Mouse (Mus musculus): ENCODE measurements around the gene Eya4.

The Eya4 gene

DNA sequence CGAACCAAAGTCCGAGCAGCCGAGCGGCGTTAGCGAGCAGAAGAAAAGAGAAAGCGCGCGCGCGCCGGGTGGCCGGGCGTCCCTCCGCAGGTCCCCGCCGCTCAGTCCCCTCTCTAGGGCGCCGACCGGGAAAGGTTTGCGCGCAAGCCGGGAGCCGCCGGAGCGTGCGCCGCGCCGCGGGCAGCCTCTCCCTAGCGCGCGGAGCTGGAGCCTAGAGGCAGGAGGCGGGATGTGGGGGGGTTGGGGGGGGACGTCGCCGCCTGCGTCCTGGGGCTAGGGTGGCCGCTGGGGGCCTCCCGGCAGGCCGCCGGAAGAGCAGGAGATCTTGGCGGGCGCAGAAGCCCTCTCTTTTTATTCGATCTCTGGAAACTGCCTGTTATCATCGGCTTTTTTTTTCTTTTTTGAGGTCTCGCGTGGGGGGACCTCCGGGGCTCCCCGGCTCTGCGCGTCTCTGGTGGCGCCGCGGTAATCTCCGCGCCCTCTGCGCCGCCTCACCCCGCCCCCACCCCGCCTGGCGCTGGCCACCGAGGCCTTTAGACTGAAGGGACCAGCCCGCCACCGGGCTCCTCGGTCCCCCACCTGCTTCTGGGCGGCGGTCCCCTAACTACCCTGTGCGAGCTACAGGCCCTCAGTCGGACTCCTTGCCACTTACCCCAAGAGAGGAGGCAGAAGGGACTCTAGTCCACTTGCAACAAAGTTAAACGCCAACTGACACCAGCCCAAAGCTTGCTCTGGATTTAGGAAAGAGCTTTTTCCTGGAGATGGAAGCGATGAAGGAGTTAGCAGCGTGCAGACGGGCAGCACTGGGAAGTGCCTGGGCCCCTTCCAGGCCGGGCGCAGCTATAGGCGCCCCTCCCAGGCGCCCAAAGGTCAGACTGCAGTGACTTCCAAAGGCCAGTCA, at the start of gene Eya4:
TSS of gene Eya4 (minus strand) at position 776 of the 901 bp plus-strand sequence.
- no peak for DNase-seq (ENCODE audit: low read depth, low spot score)

- no peak for DNase-seq (ENCODE audit: low read depth, low spot score)
Observed at GRCm38 (mm10) chr10:23395399-23395798, 44.8 kb upstream of the Eya4 start.

- DNase-seq (ENCODE audit: low read depth, low spot score), result no peak
Observed at GRCm38 (mm10) chr10:23394556-23395245, 44.1 kb upstream of the Eya4 start.

DNA sequence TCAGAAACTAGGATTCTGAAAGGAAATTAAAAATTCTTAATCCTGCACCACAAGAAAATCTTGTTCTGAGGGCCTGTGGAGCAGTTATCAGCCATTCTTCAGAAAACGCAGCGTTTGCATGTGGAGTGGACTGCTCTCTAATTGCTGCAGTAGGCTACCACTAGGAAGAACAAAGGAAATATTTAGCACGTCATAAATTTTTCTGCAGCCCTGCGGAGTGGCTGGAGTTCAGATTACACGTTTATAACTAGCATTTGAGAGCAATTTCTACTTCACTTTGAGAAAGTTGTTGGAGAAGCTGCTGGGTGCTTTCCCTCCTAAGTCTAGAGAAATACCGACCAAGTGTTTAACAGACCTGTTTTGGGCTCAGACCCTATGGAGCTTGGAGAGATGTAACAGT, 43.6 kb upstream of the Eya4 start:
- no peak for DNase-seq (ENCODE audit: low read depth, low spot score)

GRCm38 (mm10) chr10:23363866-23364265, 13.3 kb upstream of the Eya4 start:
- no peak for DNase-seq (ENCODE audit: low read depth, low spot score)

- DNase-seq (ENCODE audit: low read depth, low spot score), result no peak
Observed at GRCm38 (mm10) chr10:23349392-23350010, 1.1 kb downstream of the Eya4 start.

- no peak for DNase-seq (ENCODE audit: low read depth, low spot score)
Observed at GRCm38 (mm10) chr10:23348893-23349391, 1.6 kb downstream of the Eya4 start.

DNA sequence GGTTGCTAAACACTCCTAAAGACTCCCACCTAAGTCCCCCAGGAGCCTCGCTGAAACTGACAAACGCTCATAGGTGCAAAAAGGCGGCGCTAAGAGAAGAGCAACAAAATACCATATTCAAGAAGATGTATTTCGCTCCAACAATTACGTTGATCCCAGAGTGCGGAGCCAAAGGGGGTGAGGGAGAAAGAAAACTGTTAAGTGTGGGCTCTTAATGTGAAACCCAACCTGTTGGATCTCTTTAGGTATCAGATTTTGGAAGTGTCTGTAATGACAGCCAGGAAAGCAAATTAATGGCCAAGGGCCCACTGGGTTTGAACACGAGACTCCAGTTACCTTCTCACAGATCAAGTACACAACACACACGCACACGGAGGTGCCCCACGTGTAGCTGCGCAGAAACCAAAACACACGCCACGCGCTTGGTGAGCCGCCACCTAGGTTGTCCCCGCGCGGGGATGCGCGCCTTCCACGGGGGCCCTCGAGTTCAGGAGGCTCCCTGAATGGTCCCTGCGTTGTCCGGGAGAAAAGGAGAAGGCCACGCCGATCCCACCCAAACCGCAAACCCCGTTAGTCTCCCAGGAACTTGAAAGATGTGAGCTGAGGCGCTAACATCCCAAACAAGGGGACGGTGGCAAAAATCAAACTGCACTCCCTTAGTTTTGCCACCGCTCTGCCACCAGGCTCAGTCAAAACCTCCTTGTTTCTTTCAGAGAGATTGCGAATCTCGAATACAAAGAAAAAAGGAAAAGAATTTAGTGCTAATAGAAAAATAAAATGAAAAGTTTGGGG, 2.3 kb downstream of the Eya4 start:
- DNase-seq (ENCODE audit: low read depth, low spot score), result no peak

DNA sequence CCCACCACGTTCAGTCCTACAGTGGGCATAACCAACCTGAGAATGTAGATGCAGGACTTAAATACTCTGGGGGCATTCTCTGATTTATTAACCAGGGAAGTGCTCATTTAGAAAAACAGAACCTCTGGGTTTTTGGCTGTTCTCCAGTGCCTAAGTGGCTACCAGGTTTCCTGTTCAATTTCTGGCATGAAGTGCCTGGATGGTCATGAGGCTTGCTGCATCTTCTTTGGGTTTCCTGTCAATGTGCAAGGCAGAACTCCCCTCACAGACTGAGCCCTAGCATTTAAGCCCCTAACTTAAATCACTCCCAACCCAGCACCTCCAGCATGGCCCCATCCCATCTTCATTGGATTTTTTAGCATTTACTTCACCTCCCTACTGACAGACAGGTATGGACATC, 13.3 kb downstream of the Eya4 start:
- DNase-seq (ENCODE audit: low read depth, low spot score), result no peak

DNA sequence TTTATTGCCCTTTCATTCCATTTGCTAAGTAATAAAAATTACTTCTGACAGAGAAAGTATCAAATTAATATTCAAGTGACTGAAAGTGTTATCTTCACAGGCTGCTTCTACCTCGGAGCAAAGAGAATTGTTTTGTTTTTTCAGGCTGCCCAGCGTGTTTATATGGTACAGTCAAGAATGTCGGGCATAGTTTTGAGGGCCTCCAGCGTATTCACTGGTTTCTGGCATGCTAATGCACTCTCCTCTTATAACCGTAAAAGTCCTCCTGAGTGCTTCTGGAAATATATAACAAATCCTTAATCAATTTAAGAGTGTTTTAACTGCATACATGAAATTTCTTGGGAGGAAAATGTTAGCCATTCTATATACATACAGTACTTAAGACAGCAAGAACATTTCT, 17.8 kb downstream of the Eya4 start:
- DNase-seq (ENCODE audit: low read depth, low spot score), result no peak

DNA sequence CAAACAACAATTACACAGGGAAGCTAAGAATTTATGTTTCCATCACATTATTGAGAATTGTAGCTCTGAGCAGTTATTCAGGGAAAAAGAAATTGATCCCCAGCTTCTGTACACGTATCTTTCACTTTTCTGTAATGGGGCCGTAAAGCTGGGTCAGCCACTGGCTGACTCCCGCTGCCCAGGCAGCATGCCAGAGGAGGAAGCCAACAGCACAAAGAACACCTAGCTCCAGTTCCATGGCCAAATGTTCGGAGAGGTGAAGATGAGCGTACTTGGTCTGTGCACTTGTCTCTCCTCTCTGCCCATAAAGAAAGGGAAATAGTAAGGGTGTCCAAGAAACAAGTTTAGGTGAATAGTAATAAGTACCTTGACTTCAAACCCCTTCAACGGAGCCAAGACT, 22.9 kb downstream of the Eya4 start:
- DNase-seq (ENCODE audit: low read depth, low spot score), result no peak

- no peak for DNase-seq (ENCODE audit: low read depth, low spot score)
Observed at GRCm38 (mm10) chr10:23322275-23322674, 28.3 kb downstream of the Eya4 start.

DNA sequence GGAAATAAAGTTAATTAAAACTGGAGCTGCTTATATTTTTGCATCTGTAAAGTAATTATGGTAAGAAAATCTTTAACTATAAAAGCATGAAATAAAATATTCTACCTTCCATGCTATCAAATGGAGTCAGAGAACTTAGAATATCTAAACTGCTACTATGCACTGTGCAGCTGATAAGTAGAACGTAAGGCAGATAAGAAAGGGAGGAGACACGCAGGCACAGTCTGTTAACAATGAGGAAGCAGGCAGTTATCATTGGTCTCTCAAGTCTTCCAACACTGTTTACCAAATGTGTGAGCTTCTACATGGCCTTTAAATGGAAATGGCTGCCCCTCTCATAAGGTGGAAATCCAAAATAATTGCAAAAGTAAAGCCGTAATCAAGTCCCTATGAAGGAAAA, 55.0 kb downstream of the Eya4 start:
- DNase-seq (ENCODE audit: low read depth, low spot score), result no peak

- no peak for DNase-seq (ENCODE audit: low read depth, low spot score)
Observed at GRCm38 (mm10) chr10:23292495-23292894, 58.1 kb downstream of the Eya4 start.

DNA sequence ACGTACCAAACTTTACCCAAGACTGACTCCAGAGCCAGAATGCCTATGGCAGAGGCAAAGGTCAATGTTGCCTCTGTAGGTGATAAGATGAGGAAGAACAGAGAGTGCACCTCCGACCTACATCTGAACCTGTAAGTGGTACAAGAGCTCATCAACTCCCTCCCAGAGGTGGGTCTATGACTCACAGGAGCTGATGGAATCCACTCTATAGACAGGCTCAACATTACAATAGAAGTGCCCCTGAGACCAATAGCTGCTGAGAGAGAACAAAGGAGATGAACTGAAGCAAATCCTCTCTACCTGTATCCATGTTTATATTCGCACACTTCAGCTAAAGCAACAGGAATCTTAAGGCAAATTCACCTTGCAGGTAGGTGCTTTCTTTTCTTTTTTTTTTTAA, 73.2 kb downstream of the Eya4 start:
- DNase-seq (ENCODE audit: low read depth, low spot score), result no peak

DNA sequence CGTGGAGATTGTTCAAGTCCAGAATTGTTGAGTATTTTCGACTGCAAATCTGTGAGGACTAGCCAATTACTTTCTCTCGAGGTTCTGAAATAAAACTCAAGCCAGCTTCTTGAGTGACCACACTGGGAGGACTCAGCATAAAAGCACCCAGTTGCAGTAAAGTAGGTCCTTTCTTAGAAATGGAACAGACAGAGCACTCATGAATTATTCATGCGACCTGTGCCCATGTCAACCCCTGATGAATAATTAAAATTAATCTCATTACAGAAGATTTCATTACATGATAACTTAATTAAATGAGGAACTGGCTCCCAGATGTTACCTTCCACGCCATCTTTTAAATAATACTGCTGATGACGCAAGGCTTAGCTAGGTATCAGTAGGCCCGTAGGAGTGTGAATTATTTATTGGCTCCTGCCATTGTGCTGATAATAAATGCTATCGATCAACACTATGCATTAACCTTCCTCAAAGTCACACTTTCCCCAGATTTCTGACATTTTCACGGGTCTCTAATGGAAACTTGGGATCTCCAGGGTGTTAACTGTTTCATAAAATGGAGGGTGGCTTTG, 79.5 kb downstream of the Eya4 start:
- no peak for DNase-seq (ENCODE audit: low read depth, low spot score)

GRCm38 (mm10) chr10:23270502-23270901, 80.1 kb downstream of the Eya4 start:
- DNase-seq (ENCODE audit: low read depth, low spot score), result no peak

DNA sequence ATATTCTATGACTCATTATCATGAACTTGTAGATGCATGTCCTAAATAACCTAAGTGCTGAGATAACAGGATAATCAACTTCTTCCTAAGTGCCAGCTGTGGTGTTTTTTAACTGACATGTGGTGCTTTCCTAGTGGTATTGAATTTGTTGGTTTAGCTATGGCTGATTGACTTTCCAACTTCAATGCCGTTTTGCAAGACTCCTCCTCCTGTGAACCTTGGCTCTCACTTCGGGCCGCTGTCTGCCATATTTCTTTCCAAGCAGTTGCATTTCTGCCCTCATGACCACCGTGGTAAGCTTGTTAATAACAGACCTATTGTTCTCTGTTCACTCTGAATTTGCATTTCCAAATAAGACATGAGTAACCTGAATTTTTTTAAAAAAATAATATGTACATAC, 98.4 kb downstream of the Eya4 start:
- no peak for DNase-seq (ENCODE audit: low read depth, low spot score)

GRCm38 (mm10) chr10:23246485-23246884, 104.1 kb downstream of the Eya4 start:
- no peak for DNase-seq (ENCODE audit: low read depth, low spot score)

GRCm38 (mm10) chr10:23236918-23237317, 113.7 kb downstream of the Eya4 start:
- no peak for DNase-seq (ENCODE audit: low read depth, low spot score)

GRCm38 (mm10) chr10:23235405-23235804, 115.2 kb downstream of the Eya4 start:
- DNase-seq (ENCODE audit: low read depth, low spot score), result no peak

Data from retina, adult 2 months (tissue).